Mouse (Mus musculus): ENCODE data around the gene Fam222b. TPM values are rescaled to one million over a fixed set of nuclear protein-coding genes. Genes with fewer than 3 reads are reported as not detected.

Fam222b gene
- polyA plus RNA-seq, 1 experiment from 2014 or later: 26.6 TPM

DNA sequence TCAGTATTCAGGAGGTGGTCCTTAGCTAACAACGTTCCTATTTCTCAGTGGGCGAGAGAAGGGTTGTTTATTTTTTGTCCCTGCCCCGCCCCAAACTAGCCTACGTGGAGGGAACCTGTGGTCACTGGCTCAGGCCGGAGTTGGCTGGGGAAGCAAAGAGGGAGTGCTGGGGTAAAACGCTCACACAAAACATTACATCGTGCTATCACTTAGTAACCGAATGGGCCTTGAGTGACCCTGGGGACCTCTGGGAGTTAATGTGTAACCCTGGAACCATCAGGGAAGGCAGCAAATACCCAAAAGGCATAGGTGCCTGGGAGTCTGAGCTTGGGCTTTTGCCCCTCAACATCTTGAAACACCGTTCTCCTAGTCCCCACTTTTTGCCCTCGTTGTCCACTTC is 83.0 kb downstream of the Fam222b start:
- Histone ChIP-seq H3K9ac (ENCODE audit: low read length) (peak overlapping the region; percentile 60), H3K36me3 (ENCODE audit: control insufficient read depth, insufficient read depth, low read length) (peaks cover 13% of the 10 kb centered on the region), H3K4me2 (peak overlapping the region; percentile 86), H3K27me3 (ENCODE audit: control insufficient read depth, insufficient read depth, low read length) (no peaks in the 10 kb centered on the region), H3K4me1 (ENCODE audit: control insufficient read depth, insufficient read depth, low read length) (peaks cover 44% of the 10 kb centered on the region), H3K4me3 (ENCODE audit: low read depth, low read length) (peak overlapping the region; percentile 60), H3K27ac (ENCODE audit: low read depth, low read length) (peak overlapping the region; percentile 25; the same call in 1 of the 2 replicates), H3K9me3 (ENCODE audit: control insufficient read depth, low read length) (no peaks in the 10 kb centered on the region)
- no peak for ATAC-seq (ENCODE audit: low FRiP score)
- DNase-seq (ENCODE audit: low spot score, missing footprints): no peak
- 2% methylated on average over 10 of the region's 10 CpGs for WGBS

DNA sequence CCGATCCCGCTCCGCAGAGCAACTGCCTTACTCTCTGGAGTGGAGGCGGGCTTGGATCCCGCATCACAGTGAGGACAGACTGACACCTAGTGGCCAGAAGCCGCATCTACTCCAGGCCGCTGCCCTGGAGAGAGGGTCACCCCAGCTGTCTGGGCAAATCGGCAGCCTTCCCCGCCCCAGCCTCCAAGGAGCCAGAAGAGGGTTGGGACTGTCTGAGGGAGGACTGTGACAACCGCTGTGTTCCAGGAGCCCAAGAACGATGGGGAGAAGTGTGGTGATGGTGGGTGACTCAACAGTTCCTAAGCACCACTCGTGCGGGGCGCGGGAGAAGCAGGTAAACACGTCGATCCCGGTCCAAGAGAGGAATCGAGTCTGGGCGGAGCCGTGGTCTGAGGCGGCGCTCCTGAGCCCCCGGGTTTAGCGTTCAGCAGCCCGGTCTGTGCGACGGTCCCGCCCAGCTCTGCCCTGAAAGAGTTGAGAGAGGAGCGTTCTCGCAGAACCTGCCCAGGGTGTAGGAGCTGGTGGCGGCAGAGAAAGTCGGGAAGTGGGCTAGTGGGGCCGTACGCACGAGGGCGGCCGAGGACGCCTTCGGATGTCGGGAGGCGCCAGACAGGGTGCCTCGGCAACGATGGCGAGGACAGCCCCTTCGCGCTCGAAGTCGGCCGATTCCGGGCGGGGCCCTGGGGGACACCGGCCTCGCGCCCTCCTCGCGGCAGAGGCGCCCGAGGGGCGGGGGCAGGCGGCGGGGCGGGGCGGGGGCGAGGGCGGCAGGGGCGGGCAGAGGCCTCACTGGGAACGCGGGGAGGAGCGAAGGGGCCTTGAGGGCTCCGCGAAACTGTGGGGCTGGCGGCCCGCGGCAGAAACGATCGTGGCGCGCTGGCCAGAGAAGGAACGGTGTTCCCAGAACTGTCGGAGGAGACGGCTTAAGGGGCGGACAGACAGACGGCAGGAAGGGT is 83.7 kb downstream of the Fam222b start:
- Histone ChIP-seq H3K4me3 (ENCODE audit: low read depth, low read length) (peak overlapping the region; percentile 60), H3K27me3 (ENCODE audit: control insufficient read depth, insufficient read depth, low read length) (no peaks in the 10 kb centered on the region), H3K4me2 (peak overlapping the region; percentile 86), H3K9ac (ENCODE audit: low read length) (peak overlapping the region; percentile 71), H3K9me3 (ENCODE audit: control insufficient read depth, low read length) (no peaks in the 10 kb centered on the region), H3K36me3 (ENCODE audit: control insufficient read depth, insufficient read depth, low read length) (peaks cover 13% of the 10 kb centered on the region), H3K4me1 (ENCODE audit: control insufficient read depth, insufficient read depth, low read length) (peaks cover 45% of the 10 kb centered on the region), H3K27ac (ENCODE audit: low read depth, low read length) (peak overlapping the region; percentile 91)
- peak; percentile 85 for ATAC-seq (ENCODE audit: low FRiP score)
- DNase-seq (ENCODE audit: low spot score, missing footprints): peak; percentile 99
- WGBS: under 1% methylated on average over 72 of the region's 84 CpGs

DNA sequence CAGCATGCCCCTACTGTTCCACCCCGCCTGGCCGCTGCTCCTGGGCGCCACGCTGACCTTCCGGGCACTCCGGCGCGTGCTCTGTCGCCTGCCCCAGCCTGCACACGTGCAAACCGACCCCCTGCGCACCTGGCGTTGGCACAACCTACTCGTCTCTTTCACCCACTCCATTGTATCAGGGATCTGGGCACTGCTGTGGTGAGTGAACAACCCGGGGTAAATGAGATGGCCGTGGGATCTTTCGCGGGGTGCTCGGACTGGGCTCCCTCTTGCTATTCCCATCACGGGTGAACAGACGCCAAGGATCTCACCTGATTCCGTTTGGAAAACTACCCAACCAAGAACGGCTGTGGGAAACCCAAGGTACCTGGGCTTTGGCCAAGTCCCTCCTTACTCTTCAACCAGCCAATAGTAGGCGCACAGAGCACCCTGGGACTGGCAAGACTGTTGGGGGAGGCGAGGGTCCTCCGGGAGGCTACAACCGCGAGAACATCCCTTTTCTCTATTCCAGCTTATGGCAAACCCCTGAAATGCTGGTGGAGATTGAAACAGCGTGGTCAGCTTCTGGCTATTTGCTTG is 84.5 kb downstream of the Fam222b start:
- Histone ChIP-seq H3K4me3 (ENCODE audit: low read depth, low read length) (peak overlapping the region; percentile 60), H3K27me3 (ENCODE audit: control insufficient read depth, insufficient read depth, low read length) (no peaks in the 10 kb centered on the region), H3K9ac (ENCODE audit: low read length) (peak overlapping the region; percentile 71), H3K4me2 (peak overlapping the region; percentile 86), H3K4me1 (ENCODE audit: control insufficient read depth, insufficient read depth, low read length) (peaks cover 45% of the 10 kb centered on the region), H3K9me3 (ENCODE audit: control insufficient read depth, low read length) (no peaks in the 10 kb centered on the region), H3K36me3 (ENCODE audit: control insufficient read depth, insufficient read depth, low read length) (peaks cover 13% of the 10 kb centered on the region), H3K27ac (ENCODE audit: low read depth, low read length) (peak overlapping the region; percentile 91)
- peak; percentile 10; the same call in 1 of the 2 replicates for ATAC-seq (ENCODE audit: low FRiP score)
- DNase-seq (ENCODE audit: low spot score, missing footprints): peak; percentile 94
- WGBS: 3% methylated on average over 28 of the region's 29 CpGs

DNA sequence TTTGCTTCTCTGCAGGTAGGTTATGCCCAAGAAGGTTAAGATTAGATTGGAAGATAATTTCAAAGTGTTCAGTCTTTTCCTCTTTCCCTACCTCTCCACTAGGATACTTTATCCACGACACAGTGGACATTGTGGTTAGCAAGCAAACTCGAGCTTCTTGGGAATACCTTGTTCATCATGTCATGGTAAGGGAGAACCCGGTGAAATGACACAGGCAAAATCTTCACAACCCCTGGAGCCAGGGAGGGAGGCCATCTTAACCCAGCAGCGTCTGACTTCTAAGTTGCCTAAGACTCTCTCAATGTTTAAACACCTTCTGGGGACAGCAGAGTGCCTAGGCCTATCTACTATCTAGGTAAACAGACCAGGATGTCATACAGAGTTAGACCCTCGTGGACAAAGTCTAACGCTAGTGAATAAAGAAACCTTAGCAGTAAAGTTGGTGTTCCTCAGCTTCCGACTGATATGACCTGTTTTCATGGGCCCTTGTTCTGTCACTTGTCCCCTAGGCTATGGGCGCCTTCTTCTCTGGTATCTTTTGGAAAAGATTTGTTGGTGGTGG is 85.1 kb downstream of the Fam222b start:
- H3K27ac ChIP-seq (ENCODE audit: low read depth, low read length): no peak overlapping the region; the same call in 1 of the 2 replicates
- WGBS: 40% methylated on average over 8 of the region's 8 CpGs
- no peaks in the 10 kb centered on the region for H3K9me3 ChIP-seq (ENCODE audit: control insufficient read depth, low read length)
- H3K27me3 ChIP-seq (ENCODE audit: control insufficient read depth, insufficient read depth, low read length): no peaks in the 10 kb centered on the region
- peak overlapping the region; percentile 71 for H3K9ac ChIP-seq (ENCODE audit: low read length)
- DNase-seq (ENCODE audit: low spot score, missing footprints) (peak; percentile 91), ATAC-seq (ENCODE audit: low FRiP score) (no peak)
- H3K4me1 ChIP-seq (ENCODE audit: control insufficient read depth, insufficient read depth, low read length): peaks cover 45% of the 10 kb centered on the region
- H3K4me2 ChIP-seq: peak overlapping the region; percentile 86
- peak overlapping the region; percentile 60 for H3K4me3 ChIP-seq (ENCODE audit: low read depth, low read length)
- peaks cover 13% of the 10 kb centered on the region for H3K36me3 ChIP-seq (ENCODE audit: control insufficient read depth, insufficient read depth, low read length)

DNA sequence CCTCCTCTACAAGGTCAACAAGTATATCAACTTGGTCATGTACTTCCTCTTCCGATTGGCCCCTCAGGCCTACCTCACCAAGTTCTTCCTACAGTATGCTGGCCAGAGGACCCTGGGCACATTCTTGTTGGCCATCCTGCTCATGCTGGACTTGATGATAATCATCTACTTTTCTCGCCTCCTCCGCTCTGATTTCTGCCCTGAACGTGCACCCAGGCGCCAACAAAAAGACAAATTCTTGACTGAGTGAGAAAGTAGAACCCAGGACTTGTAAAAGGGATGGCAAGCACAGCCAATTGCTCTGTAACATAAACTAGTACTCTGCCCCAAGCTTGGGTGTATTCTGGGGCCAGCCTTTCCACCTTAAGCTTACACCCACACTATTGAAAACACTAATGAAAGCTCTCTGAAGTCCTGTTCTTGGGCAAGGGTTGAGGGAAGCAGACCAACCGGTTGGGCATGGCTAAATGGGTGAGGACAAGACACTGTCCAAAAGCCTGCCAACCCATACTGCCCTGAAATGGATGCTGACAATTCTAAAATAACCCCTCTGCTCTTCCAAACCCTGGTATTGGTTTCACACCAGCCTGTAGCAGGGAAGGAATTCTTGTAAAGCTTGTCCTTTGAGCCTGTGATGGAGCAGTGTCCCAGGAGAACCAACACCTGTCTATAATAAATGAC is 85.8 kb downstream of the Fam222b start:
- DNase-seq (ENCODE audit: low spot score, missing footprints) (no peak), ATAC-seq (ENCODE audit: low FRiP score) (no peak)
- no peak overlapping the region for H3K4me3 ChIP-seq (ENCODE audit: low read depth, low read length)
- WGBS: 83% methylated on average over 6 of the region's 6 CpGs
- H3K4me2 ChIP-seq: no peak overlapping the region
- no peaks in the 10 kb centered on the region for H3K9me3 ChIP-seq (ENCODE audit: control insufficient read depth, low read length)
- H3K9ac ChIP-seq (ENCODE audit: low read length): no peak overlapping the region
- peaks cover 13% of the 10 kb centered on the region for H3K36me3 ChIP-seq (ENCODE audit: control insufficient read depth, insufficient read depth, low read length)
- no peak overlapping the region for H3K27ac ChIP-seq (ENCODE audit: low read depth, low read length)
- H3K27me3 ChIP-seq (ENCODE audit: control insufficient read depth, insufficient read depth, low read length): no peaks in the 10 kb centered on the region
- peaks cover 45% of the 10 kb centered on the region for H3K4me1 ChIP-seq (ENCODE audit: control insufficient read depth, insufficient read depth, low read length)

DNA sequence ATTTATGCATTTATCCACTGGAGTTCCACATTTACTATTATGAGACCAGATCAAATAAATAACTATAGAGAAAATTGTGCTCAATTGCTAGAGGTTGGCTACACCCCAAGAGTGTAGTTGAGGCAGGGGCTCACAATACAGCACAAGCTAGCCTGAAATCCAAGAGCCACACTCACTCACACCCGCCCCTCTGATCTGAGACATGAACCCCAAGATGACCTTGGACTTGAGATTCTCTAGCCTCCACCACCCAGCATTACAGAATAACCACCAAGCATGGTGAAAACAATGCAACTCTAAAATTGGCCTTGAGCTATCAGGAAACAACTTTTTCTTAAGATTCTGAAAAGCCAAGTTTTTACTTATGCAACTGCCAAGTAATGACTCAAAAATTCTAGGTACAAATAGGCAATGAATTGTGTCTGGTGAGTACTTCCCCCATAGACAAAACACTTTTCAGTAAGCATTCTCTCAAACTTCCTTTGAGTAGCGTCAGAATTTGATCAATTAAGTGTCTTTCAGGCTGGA is 87.4 kb downstream of the Fam222b start:
- 50% methylated on average over 2 of the region's 2 CpGs for WGBS
- H3K4me3 ChIP-seq (ENCODE audit: low read depth, low read length): peak overlapping the region; percentile 94
- H3K9ac ChIP-seq (ENCODE audit: low read length): peak overlapping the region; percentile 95; the same call in 1 of the 2 replicates
- no peaks in the 10 kb centered on the region for H3K9me3 ChIP-seq (ENCODE audit: control insufficient read depth, low read length)
- H3K4me2 ChIP-seq: peak overlapping the region; percentile 77
- DNase-seq (ENCODE audit: low spot score, missing footprints) (no peak), ATAC-seq (ENCODE audit: low FRiP score) (no peak)
- H3K36me3 ChIP-seq (ENCODE audit: control insufficient read depth, insufficient read depth, low read length): peaks cover 13% of the 10 kb centered on the region
- H3K27me3 ChIP-seq (ENCODE audit: control insufficient read depth, insufficient read depth, low read length): no peaks in the 10 kb centered on the region
- H3K4me1 ChIP-seq (ENCODE audit: control insufficient read depth, insufficient read depth, low read length): peaks cover 39% of the 10 kb centered on the region
- no peak overlapping the region for H3K27ac ChIP-seq (ENCODE audit: low read depth, low read length)

DNA sequence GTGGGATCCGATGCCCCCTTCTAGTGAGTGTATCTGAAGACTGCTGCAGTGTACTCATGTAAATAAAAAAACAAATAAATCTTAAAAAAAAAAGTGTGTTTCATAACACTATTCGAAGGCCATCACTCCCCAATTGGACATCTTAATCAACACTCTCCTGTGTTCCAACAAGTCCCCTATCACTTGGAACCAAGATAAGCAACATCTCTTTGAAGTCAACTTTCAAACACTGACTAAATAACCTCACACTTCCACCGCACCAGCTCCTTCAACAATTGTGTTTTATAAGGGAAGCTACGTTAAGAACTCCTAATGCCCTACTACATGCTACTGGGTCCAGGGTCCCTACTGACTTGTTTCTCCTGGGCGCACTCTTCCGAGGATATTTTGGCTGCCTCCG is 88.0 kb downstream of the Fam222b start:
- peak overlapping the region; percentile 95 for H3K9ac ChIP-seq (ENCODE audit: low read length)
- H3K4me3 ChIP-seq (ENCODE audit: low read depth, low read length): peak overlapping the region; percentile 94
- H3K27ac ChIP-seq (ENCODE audit: low read depth, low read length): no peak overlapping the region
- peaks cover 34% of the 10 kb centered on the region for H3K4me1 ChIP-seq (ENCODE audit: control insufficient read depth, insufficient read depth, low read length)
- peak overlapping the region; percentile 77 for H3K4me2 ChIP-seq
- no peaks in the 10 kb centered on the region for H3K27me3 ChIP-seq (ENCODE audit: control insufficient read depth, insufficient read depth, low read length)
- no peaks in the 10 kb centered on the region for H3K9me3 ChIP-seq (ENCODE audit: control insufficient read depth, low read length)
- ATAC-seq (ENCODE audit: low FRiP score) (no peak), DNase-seq (ENCODE audit: low spot score, missing footprints) (no peak)
- peaks cover 13% of the 10 kb centered on the region for H3K36me3 ChIP-seq (ENCODE audit: control insufficient read depth, insufficient read depth, low read length)
- WGBS: 12% methylated on average over 7 of the region's 7 CpGs

DNA sequence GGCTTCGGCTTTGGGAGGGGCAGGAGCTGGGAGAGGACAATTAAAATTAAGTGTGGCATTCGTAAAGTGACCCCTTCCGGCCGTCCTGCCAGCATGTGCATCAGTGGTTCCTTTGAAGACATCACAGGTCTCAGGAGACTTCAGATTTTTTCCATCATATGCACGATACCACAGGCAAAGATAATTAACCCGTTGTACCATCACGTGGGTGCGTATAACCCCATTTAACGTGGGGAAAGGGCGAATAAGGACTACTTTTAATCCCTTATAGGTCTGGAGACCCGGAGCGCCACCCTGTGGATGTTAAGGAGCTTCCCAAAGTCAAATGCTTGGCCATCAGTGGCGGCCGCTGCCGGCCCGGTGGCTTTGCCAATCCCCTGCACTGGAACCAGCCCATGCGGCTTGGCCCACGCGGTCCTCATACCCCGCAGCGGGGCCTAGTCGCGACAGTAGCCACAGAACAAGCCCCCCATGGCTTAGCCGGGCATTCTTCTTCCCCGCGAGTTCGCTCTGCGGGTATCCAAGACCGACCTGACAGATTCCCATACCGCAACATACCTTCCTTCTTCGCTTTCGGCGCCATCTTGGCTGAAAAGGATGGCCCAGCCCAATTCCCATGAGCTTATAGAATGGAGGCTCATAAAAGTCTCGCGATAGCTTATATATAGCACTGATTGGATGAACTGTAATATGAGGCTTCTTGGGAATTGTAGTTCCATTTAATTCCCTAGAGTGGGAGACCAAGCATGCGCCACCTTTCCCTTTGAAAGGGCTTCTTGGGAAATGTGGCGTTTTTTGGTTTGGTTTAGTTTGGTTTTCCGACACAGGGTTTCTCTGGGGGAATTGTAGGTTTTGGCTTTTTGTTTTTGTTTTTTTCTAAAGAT is 88.7 kb downstream of the Fam222b start, which contains the start of gene Rpl23a:
Rpl23a (minus strand) TSS at position 624 of the 884 bp plus-strand sequence.
- under 1% methylated on average over 38 of the region's 38 CpGs for WGBS
- ATAC-seq (ENCODE audit: low FRiP score): peak; percentile 91
- Histone ChIP-seq H3K4me3 (ENCODE audit: low read depth, low read length) (peak within 1 kb of the TSS; percentile 94), H3K27ac (ENCODE audit: low read depth, low read length) (peak within 1 kb of the TSS; percentile 91), H3K9me3 (ENCODE audit: control insufficient read depth, low read length) (no peaks in the 10 kb centered on the region), H3K4me2 (peak within 1 kb of the TSS; percentile 77), H3K9ac (ENCODE audit: low read length) (peak within 1 kb of the TSS; percentile 95), H3K4me1 (ENCODE audit: control insufficient read depth, insufficient read depth, low read length) (peaks cover 34% of the 10 kb centered on the region), H3K27me3 (ENCODE audit: control insufficient read depth, insufficient read depth, low read length) (no peaks in the 10 kb centered on the region), H3K36me3 (ENCODE audit: control insufficient read depth, insufficient read depth, low read length) (peaks cover 13% of the 10 kb centered on the region)
- peak; percentile 98 for DNase-seq (ENCODE audit: low spot score, missing footprints)
